ENCODE assay signal across 26 mouse cellular contexts in genomic region chr5:85598164-85598563, GRCm38 (mm10).
"Had no signal": no experiment of that assay in that cellular context is flagged by ENCODE, and none has a peak within 500 bp of the region (broad histone marks: within the 10 kb centered on the region; RNA-seq: fewer than 3 reads in every experiment).

No protein-coding gene starts in this region.

- H3K4me1 ChIP-seq: heart, embryonic 13.5 days; heart, embryonic 15.5 days; hindbrain, embryonic 15.5 days; kidney, embryonic 15.5 days; limb, embryonic 10.5 days; limb, embryonic 12.5 days; liver, embryonic 13.5 days had no signal

- H3K9me3 ChIP-seq: heart, embryonic 13.5 days; heart, embryonic 15.5 days; hindbrain, embryonic 15.5 days; kidney, embryonic 15.5 days; limb, embryonic 10.5 days; limb, embryonic 12.5 days; liver, embryonic 13.5 days had no signal

- H3K9ac ChIP-seq: forebrain, postnatal 0 days; heart, embryonic 13.5 days; heart, embryonic 15.5 days; hindbrain, embryonic 15.5 days; kidney, embryonic 15.5 days; limb, embryonic 12.5 days; liver, embryonic 13.5 days had no signal

- H3K36me3 ChIP-seq: heart, embryonic 13.5 days; heart, embryonic 15.5 days; hindbrain, embryonic 15.5 days; kidney, embryonic 15.5 days; limb, embryonic 10.5 days; limb, embryonic 12.5 days; liver, embryonic 13.5 days had no signal

- H3K27ac ChIP-seq: heart, adult 2 months; heart, embryonic 13.5 days; heart, embryonic 15.5 days; hindbrain, embryonic 15.5 days; kidney, embryonic 15.5 days; kidney, postnatal 0 days; limb, embryonic 10.5 days; limb, embryonic 12.5 days; liver, embryonic 13.5 days had no signal

- H3K4me3 ChIP-seq: heart, adult 2 months; heart, embryonic 13.5 days; heart, embryonic 15.5 days; hindbrain, embryonic 15.5 days; kidney, embryonic 15.5 days; limb, embryonic 10.5 days; limb, embryonic 12.5 days; liver, embryonic 13.5 days had no signal

- DNase-seq: forebrain, postnatal 0 days; gastrocnemius, postnatal 14 days; gastrocnemius, postnatal 36 days; heart, adult 11 months; heart, adult 2 months; heart, postnatal 14 days; heart, postnatal 36 days; kidney, adult 11 months; kidney, adult 2 months; kidney, adult 9 months; kidney, postnatal 14 days; kidney, postnatal 36 days; layer of hippocampus, adult 9-11 months; layer of hippocampus, postnatal 36 days; liver; liver, embryonic 13.5 days had no signal

- H3K4me2 ChIP-seq: heart, embryonic 11.5 days; heart, embryonic 13.5 days; heart, embryonic 15.5 days; hindbrain, embryonic 15.5 days; kidney, embryonic 15.5 days; limb, embryonic 12.5 days; liver, embryonic 11.5 days; liver, embryonic 13.5 days had no signal

- ATAC-seq: forebrain, postnatal 0 days; intestine, embryonic 16.5 days had no signal

- H3K27me3 ChIP-seq: heart, embryonic 13.5 days; heart, embryonic 15.5 days; hindbrain, embryonic 15.5 days; kidney, embryonic 15.5 days; limb, embryonic 12.5 days; liver, embryonic 13.5 days had no signal
